Mouse (Mus musculus): ENCODE results near the gene Rfx1.

Rfx1 gene

GRCm38 (mm10) chr8:84089277-84089676, 22.6 kb downstream of the Rfx1 start:
- DNase-seq (ENCODE audit: low read depth, low spot score), result no peak

- peak; percentile 54 for DNase-seq (ENCODE audit: low read depth, low spot score)
These were observed 24.0 kb downstream of the Rfx1 start for GRCm38 (mm10) chr8:84090585-84090984.

- no peak for DNase-seq (ENCODE audit: low read depth, low spot score)
These were observed 29.4 kb downstream of the Rfx1 start for GRCm38 (mm10) chr8:84096061-84096460.

- no peak for DNase-seq (ENCODE audit: low read depth, low spot score)
These were observed 31.7 kb downstream of the Rfx1 start for GRCm38 (mm10) chr8:84098376-84098775.

GRCm38 (mm10) chr8:84101476-84102270, 35.0 kb downstream of the Rfx1 start:
- no peak for DNase-seq (ENCODE audit: low read depth, low spot score)

GRCm38 (mm10) chr8:84103601-84104000, 37.0 kb downstream of the Rfx1 start:
- no peak for DNase-seq (ENCODE audit: low read depth, low spot score)

GRCm38 (mm10) chr8:84104221-84104620, 37.6 kb downstream of the Rfx1 start:
- DNase-seq (ENCODE audit: low read depth, low spot score), result peak; percentile 59

GRCm38 (mm10) chr8:84104697-84105609, 38.3 kb downstream of the Rfx1 start, which contains the start of gene Dcaf15:
Dcaf15 (minus strand) TSS chr8:84104768.
- peak; percentile 100 for DNase-seq (ENCODE audit: low read depth, low spot score)

GRCm38 (mm10) chr8:84105676-84106075, 39.0 kb downstream of the Rfx1 start:
- DNase-seq (ENCODE audit: low read depth, low spot score), result no peak

- DNase-seq (ENCODE audit: low read depth, low spot score), result no peak
These were observed 39.8 kb downstream of the Rfx1 start for GRCm38 (mm10) chr8:84106216-84107040.

GRCm38 (mm10) chr8:84115646-84116045, 49.0 kb downstream of the Rfx1 start:
- DNase-seq (ENCODE audit: low read depth, low spot score), result no peak

GRCm38 (mm10) chr8:84122151-84122550, 55.5 kb downstream of the Rfx1 start:
- no peak for DNase-seq (ENCODE audit: low read depth, low spot score)

- DNase-seq (ENCODE audit: low read depth, low spot score), result no peak
These were observed 59.0 kb downstream of the Rfx1 start, which contains the start of gene Podnl1 for GRCm38 (mm10) chr8:84125656-84126055. Podnl1 (plus strand) TSS chr8:84125989.

- no peak for DNase-seq (ENCODE audit: low read depth, low spot score)
These were observed 60.1 kb downstream of the Rfx1 start for GRCm38 (mm10) chr8:84126742-84127141.

GRCm38 (mm10) chr8:84127202-84127901, 60.7 kb downstream of the Rfx1 start:
- DNase-seq (ENCODE audit: low read depth, low spot score), result no peak

GRCm38 (mm10) chr8:84128277-84128676, 61.6 kb downstream of the Rfx1 start:
- DNase-seq (ENCODE audit: low read depth, low spot score), result no peak

GRCm38 (mm10) chr8:84130806-84131205, 64.2 kb downstream of the Rfx1 start:
- peak; percentile 80 for DNase-seq (ENCODE audit: low read depth, low spot score)

GRCm38 (mm10) chr8:84132225-84132624, 65.6 kb downstream of the Rfx1 start:
- no peak for DNase-seq (ENCODE audit: low read depth, low spot score)

GRCm38 (mm10) chr8:84137848-84138247, 71.2 kb downstream of the Rfx1 start:
- no peak for DNase-seq (ENCODE audit: low read depth, low spot score)

GRCm38 (mm10) chr8:84140838-84141237, 74.2 kb downstream of the Rfx1 start:
- no peak for DNase-seq (ENCODE audit: low read depth, low spot score)

Measured in brain, adult 2 months (tissue).